Mouse (Mus musculus) forebrain, embryonic 14.5 days (tissue): ENCODE measurements around the gene Shcbp1l. TPM values are rescaled to one million over a fixed set of nuclear protein-coding genes. Genes with fewer than 3 reads are reported as not detected.
A peak's percentile ranks its signal among the peaks of the same experiment; 100 is the strongest.

ENCODE experiments used
- ATAC-seq: fragments of 200-750 bp; cut with Nextera tagmentation; 2 replicates; pipeline ENCODE4 v1.8.0; 2017; ENCODE audit warnings: mild to moderate bottlenecking, moderate library complexity
- DNase-seq: peaks from one replicate; pipeline ENCODE4 v3.0.0-alpha.2; 2015; ENCODE audit warnings: low spot score
- H3K27ac ChIP-seq: fragments of 300-500 bp; sonication (generic); 2 replicates; pipeline ENCODE4 v1.5.1; 2014; ENCODE audit warnings: low read depth, mild to moderate bottlenecking, control low read depth, low read length, moderate library complexity
- H3K27me3 ChIP-seq: fragments of 300-500 bp; sonication (generic); replicated peaks from 2 replicates; pipeline ENCODE4 v1.6.1; 2014; ENCODE audit warnings: low read length, control low read depth, mixed read lengths; ENCODE audit not compliant: control insufficient read depth, insufficient read depth
- H3K36me3 ChIP-seq: fragments of 300-500 bp; sonication (generic); 2 replicates; pipeline ENCODE4 v1.6.1; 2014; ENCODE audit warnings: low read length, control low read depth; ENCODE audit not compliant: control insufficient read depth, insufficient read depth
- H3K4me1 ChIP-seq: fragments of 300-500 bp; sonication (generic); 2 replicates; pipeline ENCODE4 v1.6.1; 2014; ENCODE audit warnings: antibody characterized with exemption, low read length, control low read depth; ENCODE audit not compliant: control insufficient read depth, insufficient read depth
- H3K4me2 ChIP-seq: fragments of 300-500 bp; sonication (generic); 2 replicates; pipeline ENCODE4 v1.6.1; 2014; ENCODE audit warnings: mild to moderate bottlenecking, control low read depth, low read length
- H3K4me3 ChIP-seq: fragments of 300-500 bp; sonication (generic); 2 replicates; pipeline ENCODE4 v1.5.1; 2014; ENCODE audit warnings: low read depth, low read length, control low read depth
- H3K9ac ChIP-seq: fragments of 300-500 bp; sonication (generic); 2 replicates; pipeline ENCODE4 v1.6.1; 2014; ENCODE audit warnings: mild to moderate bottlenecking, low read length, control low read depth, moderate library complexity
- H3K9me3 ChIP-seq: fragments of 300-500 bp; sonication (generic); replicated peaks from 2 replicates; pipeline ENCODE4 v1.6.1; 2016; ENCODE audit warnings: low read length, control low read depth, mixed read lengths; ENCODE audit not compliant: control insufficient read depth
- WGBS: fragments of 180-500 bp; shearing (Covaris S2); extraction: QIAGEN DNeasy Blood & Tissue Kit; methylation state at CpG from one replicate; pipeline ENCODE4 v1.1.7; 2014; 5-methylcytosine and 5-hydroxymethylcytosine counted together
- polyA plus RNA-seq: library from polyadenylated mRNA; unstranded; fragments of >200 nt; fragmentation: Nextera tagmentation; extraction: Ambion mirVana; gene quantifications from 2 replicates; pipeline ENCODE4 v1.2.1, GENCODE M21; 2014

Shcbp1l gene
- polyA plus RNA-seq, 1 experiment from 2014 or later = 0.15 TPM

- ATAC-seq (no peak), DNase-seq (no peak)
- Histone ChIP-seq H3K27ac (no peak overlapping the region), H3K4me1 (no peaks in the 10 kb centered on the region), H3K4me3 (no peak overlapping the region), H3K4me2 (no peak overlapping the region), H3K36me3 (no peaks in the 10 kb centered on the region), H3K9ac (no peak overlapping the region), H3K9me3 (no peaks in the 10 kb centered on the region), H3K27me3 (no peaks in the 10 kb centered on the region)
- WGBS = 87% methylated on average over 11 of the region's 11 CpGs
These were observed 12.6 kb downstream of the Shcbp1l start for GRCm38 (mm10) chr1:153437536-153437935.

DNA sequence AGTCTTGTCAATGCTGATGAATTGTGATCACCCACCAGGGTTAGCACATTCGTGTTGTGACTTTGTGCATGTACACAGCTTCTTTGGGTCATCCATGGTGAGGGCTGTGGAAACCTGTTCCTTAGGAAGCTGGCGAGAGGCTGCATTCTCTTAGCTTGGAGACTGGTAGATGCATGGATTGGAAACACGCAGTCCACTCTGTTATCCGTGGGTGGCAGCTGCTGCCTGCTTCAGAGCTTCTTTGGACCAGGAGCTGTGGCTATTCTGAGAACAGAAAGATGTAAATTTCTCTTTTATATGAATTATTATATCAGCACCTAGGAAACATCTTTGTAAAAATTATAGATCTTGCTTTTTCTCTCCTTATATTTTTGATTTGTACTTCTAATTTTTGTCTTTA, 15.8 kb downstream of the Shcbp1l start:
- no peak overlapping the region for H3K4me2 ChIP-seq
- H3K9ac ChIP-seq = no peak overlapping the region
- H3K27ac ChIP-seq = no peak overlapping the region
- H3K36me3 ChIP-seq = no peaks in the 10 kb centered on the region
- ATAC-seq = no peak
- H3K4me1 ChIP-seq = no peaks in the 10 kb centered on the region
- WGBS = 84% methylated on average over 4 of the region's 4 CpGs
- no peaks in the 10 kb centered on the region for H3K27me3 ChIP-seq
- no peaks in the 10 kb centered on the region for H3K9me3 ChIP-seq
- H3K4me3 ChIP-seq = no peak overlapping the region
- no peak for DNase-seq

DNA sequence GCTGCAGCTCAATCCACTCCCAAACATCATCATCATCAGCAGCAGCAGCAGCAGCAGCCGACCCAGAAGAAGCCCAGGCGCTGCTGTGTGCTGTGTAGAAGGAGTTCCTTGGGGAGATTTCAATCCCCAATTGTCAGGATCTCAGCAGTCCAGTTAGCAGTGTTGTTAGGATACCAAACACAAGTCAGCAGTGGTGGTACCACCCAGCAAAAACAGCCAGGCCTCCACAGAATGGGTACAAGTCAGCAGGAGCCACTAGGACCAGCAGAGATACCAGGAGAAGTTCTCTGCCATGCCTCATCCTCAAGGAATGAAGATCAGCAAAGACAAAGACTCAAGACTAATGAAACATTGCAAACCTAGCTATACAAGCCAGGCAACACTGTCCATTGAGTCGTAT, 16.7 kb downstream of the Shcbp1l start:
- H3K4me3 ChIP-seq = no peak overlapping the region
- no peaks in the 10 kb centered on the region for H3K4me1 ChIP-seq
- WGBS = 69% methylated on average over 3 of the region's 3 CpGs
- no peak overlapping the region for H3K27ac ChIP-seq
- no peak overlapping the region for H3K9ac ChIP-seq
- no peak for DNase-seq
- no peak for ATAC-seq
- H3K9me3 ChIP-seq = no peaks in the 10 kb centered on the region
- H3K27me3 ChIP-seq = no peaks in the 10 kb centered on the region
- no peak overlapping the region for H3K4me2 ChIP-seq
- no peaks in the 10 kb centered on the region for H3K36me3 ChIP-seq

DNA sequence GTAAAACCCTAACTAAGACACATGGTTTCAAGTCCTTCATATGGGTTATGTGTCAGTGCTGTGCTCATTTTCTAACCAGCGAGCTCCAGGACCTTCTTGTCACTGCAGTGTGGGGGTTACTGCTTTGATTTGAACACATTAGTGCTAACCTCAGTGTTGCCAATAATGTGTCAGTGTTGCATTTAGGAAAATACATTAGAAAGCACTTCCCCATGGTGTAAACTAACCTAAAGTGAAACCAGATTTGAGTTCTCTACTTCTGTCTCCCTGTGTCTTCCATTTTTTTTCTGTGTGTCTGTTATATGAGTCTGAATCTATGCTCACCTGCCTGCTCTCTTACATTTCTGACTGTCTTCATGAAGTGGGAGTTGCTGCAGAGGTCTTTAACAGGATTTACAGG, 18.1 kb downstream of the Shcbp1l start:
- Histone ChIP-seq H3K9me3 (no peaks in the 10 kb centered on the region), H3K4me2 (no peak overlapping the region), H3K36me3 (no peaks in the 10 kb centered on the region), H3K4me1 (no peaks in the 10 kb centered on the region), H3K9ac (no peak overlapping the region), H3K27ac (no peak overlapping the region), H3K4me3 (no peak overlapping the region), H3K27me3 (no peaks in the 10 kb centered on the region)
- 97% methylated on average over 1 of the region's 1 CpGs for WGBS
- ATAC-seq (no peak), DNase-seq (no peak)

DNA sequence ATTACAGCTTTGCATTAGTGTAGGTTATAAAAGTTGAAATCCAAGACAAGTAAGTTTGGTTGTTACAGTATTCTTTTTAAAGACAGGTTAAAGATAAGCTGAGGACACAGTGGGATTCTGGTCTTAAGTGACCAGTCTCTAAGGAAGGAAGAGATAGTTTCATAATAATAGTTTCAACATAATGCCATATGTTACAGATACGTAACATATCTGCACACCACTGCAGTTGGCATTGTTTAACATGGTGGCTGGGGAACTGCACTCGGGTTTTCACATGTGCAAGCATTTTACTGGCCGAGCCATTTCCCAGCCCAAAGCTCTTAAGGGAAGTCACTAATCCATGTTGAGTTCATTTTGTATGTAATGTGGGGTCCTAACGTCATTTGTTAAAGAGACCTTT, 18.7 kb downstream of the Shcbp1l start:
- no peaks in the 10 kb centered on the region for H3K4me1 ChIP-seq
- H3K27ac ChIP-seq = no peak overlapping the region
- 80% methylated on average over 4 of the region's 4 CpGs for WGBS
- H3K4me3 ChIP-seq = no peak overlapping the region
- no peak for ATAC-seq
- DNase-seq = no peak
- peaks cover 4% of the 10 kb centered on the region; the same call in 1 of the 2 replicates for H3K36me3 ChIP-seq
- H3K4me2 ChIP-seq = no peak overlapping the region
- H3K9me3 ChIP-seq = no peaks in the 10 kb centered on the region
- no peaks in the 10 kb centered on the region for H3K27me3 ChIP-seq
- H3K9ac ChIP-seq = no peak overlapping the region

- no peak overlapping the region for H3K9ac ChIP-seq
- no peaks in the 10 kb centered on the region for H3K4me1 ChIP-seq
- 95% methylated on average over 20 of the region's 20 CpGs for WGBS
- H3K4me3 ChIP-seq = no peak overlapping the region
- DNase-seq (no peak), ATAC-seq (no peak)
- H3K4me2 ChIP-seq = no peak overlapping the region
- no peaks in the 10 kb centered on the region for H3K27me3 ChIP-seq
- H3K36me3 ChIP-seq = peaks cover 14% of the 10 kb centered on the region
- H3K27ac ChIP-seq = no peak overlapping the region
- no peaks in the 10 kb centered on the region for H3K9me3 ChIP-seq
These were observed 21.3 kb downstream of the Shcbp1l start for GRCm38 (mm10) chr1:153446120-153446831.

- 75% methylated on average over 10 of the region's 10 CpGs for WGBS
- Histone ChIP-seq H3K4me1 (no peaks in the 10 kb centered on the region), H3K4me2 (no peak overlapping the region), H3K27ac (no peak overlapping the region), H3K9ac (no peak overlapping the region), H3K36me3 (peaks cover 47% of the 10 kb centered on the region), H3K9me3 (no peaks in the 10 kb centered on the region), H3K27me3 (no peaks in the 10 kb centered on the region), H3K4me3 (no peak overlapping the region)
- ATAC-seq = peak; percentile 40; the same call in 1 of the 2 replicates
- peak; percentile 56 for DNase-seq
These were observed 26.5 kb downstream of the Shcbp1l start for GRCm38 (mm10) chr1:153451237-153452154.

GRCm38 (mm10) chr1:153453146-153453642, 28.2 kb downstream of the Shcbp1l start:
- Histone ChIP-seq H3K27ac (no peak overlapping the region), H3K4me2 (no peak overlapping the region), H3K36me3 (peaks cover 59% of the 10 kb centered on the region), H3K4me3 (no peak overlapping the region), H3K27me3 (no peaks in the 10 kb centered on the region), H3K9ac (no peak overlapping the region), H3K9me3 (no peaks in the 10 kb centered on the region), H3K4me1 (no peaks in the 10 kb centered on the region)
- no peak for ATAC-seq
- no peak for DNase-seq
- 89% methylated on average over 3 of the region's 3 CpGs for WGBS

- Histone ChIP-seq H3K9ac (no peak overlapping the region), H3K4me3 (no peak overlapping the region), H3K36me3 (peaks cover 73% of the 10 kb centered on the region), H3K9me3 (no peaks in the 10 kb centered on the region), H3K4me2 (no peak overlapping the region), H3K4me1 (no peaks in the 10 kb centered on the region), H3K27ac (no peak overlapping the region), H3K27me3 (no peaks in the 10 kb centered on the region)
- 85% methylated on average over 5 of the region's 5 CpGs for WGBS
- ATAC-seq (no peak), DNase-seq (no peak)
These were observed 31.2 kb downstream of the Shcbp1l start for GRCm38 (mm10) chr1:153456137-153456536.
